Mouse (Mus musculus) heart, embryonic 12.5 days (tissue): ENCODE data around the gene Lenep. TPM values are rescaled to one million over a fixed set of nuclear protein-coding genes. Genes with fewer than 3 reads are reported as not detected.

ENCODE experiments used
- ATAC-seq: fragments of 200-750 bp; cut with Nextera tagmentation; 2 replicates; pipeline ENCODE4 v1.8.0; 2017; ENCODE audit warnings: moderate TSS enrichment, moderate library complexity; ENCODE audit not compliant: insufficient number of reproducible peaks, low FRiP score
- H3K27ac ChIP-seq: fragments of 300-500 bp; sonication (generic); 2 replicates; pipeline ENCODE4 v1.5.1; 2016; ENCODE audit warnings: mild to moderate bottlenecking, moderate library complexity; ENCODE audit not compliant: poor library complexity, severe bottlenecking
- H3K27me3 ChIP-seq: fragments of 300-500 bp; sonication (generic); replicated peaks from 2 replicates; pipeline ENCODE4 v1.6.1; 2016; ENCODE audit warnings: mild to moderate bottlenecking, moderate library complexity
- H3K36me3 ChIP-seq: fragments of 300-500 bp; sonication (generic); 2 replicates; pipeline ENCODE4 v1.6.1; 2016; ENCODE audit warnings: mild to moderate bottlenecking, moderate library complexity
- H3K4me1 ChIP-seq: fragments of 300-500 bp; sonication (generic); replicated peaks from 2 replicates; pipeline ENCODE4 v1.6.1; 2016; ENCODE audit warnings: mild to moderate bottlenecking
- H3K4me2 ChIP-seq: fragments of 300-500 bp; sonication (generic); 2 replicates; pipeline ENCODE4 v1.6.1; 2016; ENCODE audit warnings: mild to moderate bottlenecking, moderate library complexity
- H3K4me3 ChIP-seq: fragments of 300-500 bp; sonication (generic); 2 replicates; pipeline ENCODE4 v1.5.1; 2016; ENCODE audit warnings: mild to moderate bottlenecking
- H3K9ac ChIP-seq: fragments of 300-500 bp; sonication (generic); 2 replicates; pipeline ENCODE4 v1.6.1; 2016; ENCODE audit warnings: mild to moderate bottlenecking, moderate library complexity
- H3K9me3 ChIP-seq: fragments of 300-500 bp; sonication (generic); replicated peaks from 2 replicates; pipeline ENCODE4 v1.6.1; 2016; ENCODE audit warnings: mild to moderate bottlenecking, moderate library complexity
- WGBS: fragments of 180-500 bp; shearing (Covaris S2); methylation state at CpG from one replicate; pipeline ENCODE4 v1.1.7; 2016; 5-methylcytosine and 5-hydroxymethylcytosine counted together
- polyA plus RNA-seq: library from polyadenylated mRNA; unstranded; fragments of >200 nt; fragmentation: Nextera tagmentation; extraction: Ambion mirVana; gene quantifications from 2 replicates; pipeline ENCODE4 v1.2.1, GENCODE M21; 2016

The Lenep gene
- polyA plus RNA-seq, 1 experiment from 2014 or later = not detected

DNA sequence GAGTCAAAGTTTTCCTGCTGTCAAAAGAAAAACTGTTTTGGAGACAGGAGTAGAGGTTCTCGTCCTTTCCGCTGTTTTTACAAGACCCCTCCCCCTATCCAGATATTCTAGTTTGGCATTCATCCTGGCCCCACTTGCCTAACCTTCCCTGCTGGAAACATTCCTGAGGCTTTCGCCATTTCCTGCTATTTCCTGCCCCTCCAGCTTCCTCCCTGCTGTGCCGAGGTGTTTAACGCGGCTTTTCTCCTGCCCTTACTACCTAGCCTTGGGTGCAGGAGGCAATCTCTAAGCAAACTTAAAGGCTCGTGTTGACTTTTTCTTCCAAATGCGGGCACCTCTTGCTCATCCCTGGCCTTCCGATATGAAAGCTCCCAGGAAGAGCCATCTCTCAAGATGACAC lies 17.0 kb upstream of the Lenep start:
- no peak for ATAC-seq
- peaks cover 44% of the 10 kb centered on the region for H3K4me1 ChIP-seq
- peak overlapping the region; percentile 70 for H3K9ac ChIP-seq
- H3K9me3 ChIP-seq = 0 out of 2 replicates have a peak, but pooled peaks cover 3% of the 10 kb centered on the region
- H3K27ac ChIP-seq = peak overlapping the region; percentile 96
- H3K36me3 ChIP-seq = peaks cover 34% of the 10 kb centered on the region
- H3K4me3 ChIP-seq = peak overlapping the region; percentile 62
- H3K27me3 ChIP-seq = no peaks in the 10 kb centered on the region
- under 1% methylated on average over 9 of the region's 9 CpGs for WGBS
- H3K4me2 ChIP-seq = peak overlapping the region; percentile 78

DNA sequence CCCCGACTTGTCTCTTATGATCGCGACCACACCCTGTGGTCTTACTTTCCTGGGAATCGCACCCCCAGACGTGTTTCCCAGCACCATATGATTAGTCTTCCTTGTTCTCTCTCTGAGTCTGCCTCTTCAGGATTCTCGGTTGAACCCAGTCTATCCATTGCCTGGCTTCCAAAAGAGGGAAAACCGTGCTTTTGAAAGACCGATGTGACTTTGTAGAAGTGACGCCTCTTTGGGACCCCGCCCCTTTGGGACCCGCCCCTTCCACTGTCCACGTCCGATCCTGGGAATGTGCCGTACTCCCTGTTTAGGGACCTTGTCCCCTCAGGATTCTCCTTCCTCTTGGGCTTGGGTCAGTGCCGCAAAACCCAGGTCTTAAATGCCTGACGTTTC lies 16.3 kb upstream of the Lenep start:
- H3K36me3 ChIP-seq = peaks cover 34% of the 10 kb centered on the region
- WGBS = under 1% methylated on average over 16 of the region's 16 CpGs
- peak; percentile 27 for ATAC-seq
- H3K9me3 ChIP-seq = 0 out of 2 replicates have a peak, but pooled peaks cover 4% of the 10 kb centered on the region
- peak overlapping the region; percentile 62 for H3K4me3 ChIP-seq
- H3K9ac ChIP-seq = peak overlapping the region; percentile 70
- peak overlapping the region; percentile 78 for H3K4me2 ChIP-seq
- H3K27ac ChIP-seq = peak overlapping the region; percentile 96
- no peaks in the 10 kb centered on the region for H3K27me3 ChIP-seq
- peaks cover 43% of the 10 kb centered on the region for H3K4me1 ChIP-seq

DNA sequence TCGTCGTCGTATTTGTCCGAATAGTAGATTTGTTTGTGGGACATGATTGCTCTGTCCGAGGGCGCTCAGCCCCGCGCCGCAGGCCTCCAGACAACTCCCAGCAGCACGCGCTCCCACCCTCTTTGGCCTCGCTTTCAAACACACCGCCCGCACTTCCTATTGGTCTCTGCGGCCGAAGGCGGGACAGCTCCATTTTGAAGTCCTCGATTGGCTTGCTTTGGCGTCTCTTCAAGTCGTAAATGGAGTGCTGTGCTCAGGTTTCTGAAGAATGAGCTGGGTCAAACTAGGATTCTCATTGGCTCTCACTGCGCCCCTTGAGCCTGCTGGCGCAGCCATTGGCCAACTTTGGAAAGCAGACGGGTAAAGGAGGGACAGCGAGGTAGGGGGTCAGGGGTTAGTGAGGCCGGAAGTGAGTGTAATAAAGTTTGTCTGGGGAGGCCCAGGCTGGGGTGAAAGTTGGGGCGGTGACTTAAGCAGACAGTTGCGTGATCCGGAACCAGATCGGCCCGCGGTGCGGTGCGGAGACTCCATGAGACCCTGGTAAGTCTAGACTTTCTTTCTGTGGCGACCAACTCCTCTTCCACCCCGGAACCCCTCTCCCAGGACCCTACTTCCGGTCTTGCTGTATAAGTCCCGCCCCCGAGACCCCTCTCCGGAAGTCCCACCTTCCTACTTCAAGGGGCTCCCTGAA lies 15.7 kb upstream of the Lenep start, which contains the start of the genes Cks1b and Shc1:
Gene Cks1b, minus strand, starts transcription at position 214 of the 691 bp plus-strand sequence.
Gene Shc1, plus strand, starts transcription at position 274 of the 691 bp plus-strand sequence.
- Histone ChIP-seq H3K4me2 (peak within 1 kb of the TSS; percentile 78), H3K36me3 (peaks cover 32% of the 10 kb centered on the region), H3K4me3 (peak within 1 kb of the TSS; percentile 62), H3K4me1 (peaks cover 41% of the 10 kb centered on the region), H3K27ac (peak within 1 kb of the TSS; percentile 96), H3K9me3 (0 out of 2 replicates have a peak, but pooled peaks cover 4% of the 10 kb centered on the region), H3K9ac (peak within 1 kb of the TSS; percentile 74), H3K27me3 (no peaks in the 10 kb centered on the region)
- WGBS = under 1% methylated on average over 39 of the region's 39 CpGs
- peak; percentile 90 for ATAC-seq

DNA sequence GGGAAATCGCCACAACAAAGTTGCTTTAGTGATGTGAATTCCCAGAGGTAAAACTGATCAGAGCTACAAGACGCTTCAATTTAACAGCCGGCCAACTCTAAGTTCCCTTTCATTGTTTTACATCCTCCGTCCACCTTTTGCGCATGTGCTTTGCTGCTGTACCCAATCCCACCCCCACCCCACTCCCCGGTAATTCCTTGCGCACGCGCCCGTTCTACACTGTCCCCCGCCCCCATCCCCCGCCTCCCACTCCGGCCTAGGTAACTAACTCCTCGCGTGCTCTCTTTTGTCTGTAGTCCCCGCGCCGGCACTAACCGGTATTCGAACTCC lies 15.2 kb upstream of the Lenep start:
- Histone ChIP-seq H3K4me3 (peak overlapping the region; percentile 62), H3K36me3 (peaks cover 33% of the 10 kb centered on the region), H3K9ac (peak overlapping the region; percentile 74), H3K27ac (peak overlapping the region; percentile 87), H3K4me1 (peaks cover 36% of the 10 kb centered on the region), H3K4me2 (peak overlapping the region; percentile 76), H3K9me3 (0 out of 2 replicates have a peak, but pooled peaks cover 4% of the 10 kb centered on the region), H3K27me3 (no peaks in the 10 kb centered on the region)
- WGBS = under 1% methylated on average over 20 of the region's 20 CpGs
- ATAC-seq = peak; percentile 37

DNA sequence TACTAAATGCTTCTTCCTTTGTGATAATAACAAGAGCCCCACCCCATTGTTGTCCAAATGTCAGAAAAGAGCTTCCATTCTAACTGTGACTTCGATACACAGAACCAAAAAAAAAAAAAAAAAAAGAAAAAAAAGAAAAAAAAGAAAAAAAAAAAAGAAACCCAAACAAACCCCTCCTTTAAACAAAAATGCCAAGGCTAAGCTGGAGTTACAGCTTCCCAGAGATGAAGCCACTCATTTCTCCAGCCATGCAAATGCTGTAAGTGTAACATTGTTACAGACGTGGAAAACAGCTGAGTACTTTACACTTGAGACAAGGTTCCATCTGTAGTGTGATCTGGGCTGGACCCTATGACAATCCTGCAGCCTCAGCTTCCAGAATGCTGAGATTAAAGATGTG lies 14.5 kb upstream of the Lenep start:
- H3K27ac ChIP-seq = peak overlapping the region; percentile 87
- H3K9me3 ChIP-seq = 0 out of 2 replicates have a peak, but pooled peaks cover 4% of the 10 kb centered on the region
- 34% methylated on average over 2 of the region's 2 CpGs for WGBS
- H3K36me3 ChIP-seq = peaks cover 33% of the 10 kb centered on the region
- ATAC-seq = no peak
- peak overlapping the region; percentile 62 for H3K4me3 ChIP-seq
- peaks cover 29% of the 10 kb centered on the region for H3K4me1 ChIP-seq
- H3K4me2 ChIP-seq = peak overlapping the region; percentile 76
- H3K27me3 ChIP-seq = no peaks in the 10 kb centered on the region
- H3K9ac ChIP-seq = peak overlapping the region; percentile 74

DNA sequence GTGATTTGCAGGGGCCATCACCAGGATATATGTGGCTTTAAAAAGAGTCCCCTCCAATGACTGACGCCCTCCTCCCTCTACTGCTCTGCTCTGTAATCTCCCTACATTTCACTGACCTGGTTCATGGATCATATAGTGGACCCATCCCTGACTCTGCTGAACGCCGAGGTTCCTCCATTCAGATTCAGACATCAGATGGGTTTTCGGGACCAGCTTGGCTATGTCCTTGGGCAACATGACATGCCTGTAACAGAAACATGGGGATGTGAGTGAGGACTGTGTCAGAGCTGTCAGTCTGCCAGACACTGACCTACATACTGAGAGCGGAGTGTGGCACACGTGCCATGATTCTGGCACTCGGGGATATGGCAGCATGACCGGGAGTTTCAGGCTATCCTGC lies 13.6 kb upstream of the Lenep start:
- peaks cover 21% of the 10 kb centered on the region for H3K4me1 ChIP-seq
- 0 out of 2 replicates have a peak, but pooled peaks cover 4% of the 10 kb centered on the region for H3K9me3 ChIP-seq
- H3K27ac ChIP-seq = no peak overlapping the region
- 97% methylated on average over 8 of the region's 8 CpGs for WGBS
- no peak overlapping the region; the same call in 1 of the 2 replicates for H3K9ac ChIP-seq
- H3K27me3 ChIP-seq = no peaks in the 10 kb centered on the region
- peaks cover 33% of the 10 kb centered on the region for H3K36me3 ChIP-seq
- peak overlapping the region; percentile 50; the same call in 1 of the 2 replicates for H3K4me2 ChIP-seq
- no peak for ATAC-seq
- H3K4me3 ChIP-seq = no peak overlapping the region

DNA sequence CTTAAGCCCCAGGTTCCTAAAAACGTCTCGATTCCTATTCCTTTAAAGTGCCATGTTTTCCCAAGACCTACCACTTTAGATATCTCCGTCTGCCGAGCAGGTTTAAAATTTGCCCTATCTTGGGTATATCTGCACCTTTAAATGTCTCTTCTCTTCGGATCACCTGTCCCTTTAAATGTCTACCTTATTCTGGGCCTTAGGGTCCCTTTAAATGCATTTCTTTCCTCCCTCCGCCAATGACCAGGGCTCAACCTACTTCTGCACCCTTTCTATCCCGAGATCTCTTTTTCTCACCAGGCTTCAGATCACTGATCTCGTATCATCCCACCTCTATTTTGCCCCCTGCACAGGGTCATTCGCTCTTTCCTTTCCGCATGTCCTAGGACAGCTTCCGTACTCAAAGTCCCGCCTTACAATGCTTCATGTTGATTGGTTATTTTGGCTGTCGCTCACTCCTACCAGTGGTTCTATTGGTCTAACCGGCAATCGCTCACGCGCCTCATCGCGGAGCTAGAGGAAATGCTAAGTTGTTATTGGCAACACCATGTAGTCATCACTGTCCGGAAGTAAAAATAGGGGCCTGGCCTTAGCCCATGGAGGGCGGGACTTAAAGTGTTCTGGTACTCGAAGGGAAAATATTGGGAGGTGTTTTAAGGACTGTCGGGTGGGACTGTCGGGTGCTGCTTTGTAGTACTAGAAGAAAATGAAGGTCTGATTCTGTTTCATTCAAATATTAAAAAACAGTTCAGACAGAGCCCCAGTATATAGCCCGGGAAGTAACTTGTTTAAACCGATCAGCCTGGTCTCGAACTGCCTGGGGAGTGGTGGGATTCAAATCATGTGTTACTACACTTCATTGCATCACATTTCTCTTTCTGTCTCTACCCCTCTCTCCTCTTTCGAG lies 9.1 kb upstream of the Lenep start, which contains the start of gene Flad1:
Gene Flad1, minus strand, starts transcription at position 381 of the 904 bp plus-strand sequence.
- peak; percentile 99 for ATAC-seq
- Histone ChIP-seq H3K4me2 (peak within 1 kb of the TSS; percentile 75), H3K4me3 (peak within 1 kb of the TSS; percentile 65), H3K27me3 (no peaks in the 10 kb centered on the region), H3K9me3 (0 out of 2 replicates have a peak, but pooled peaks cover 4% of the 10 kb centered on the region), H3K27ac (peak within 1 kb of the TSS; percentile 40; the same call in 1 of the 2 replicates), H3K36me3 (peaks cover 54% of the 10 kb centered on the region), H3K9ac (peak within 1 kb of the TSS; percentile 68), H3K4me1 (peaks cover 16% of the 10 kb centered on the region)
- 5% methylated on average over 28 of the region's 28 CpGs for WGBS

DNA sequence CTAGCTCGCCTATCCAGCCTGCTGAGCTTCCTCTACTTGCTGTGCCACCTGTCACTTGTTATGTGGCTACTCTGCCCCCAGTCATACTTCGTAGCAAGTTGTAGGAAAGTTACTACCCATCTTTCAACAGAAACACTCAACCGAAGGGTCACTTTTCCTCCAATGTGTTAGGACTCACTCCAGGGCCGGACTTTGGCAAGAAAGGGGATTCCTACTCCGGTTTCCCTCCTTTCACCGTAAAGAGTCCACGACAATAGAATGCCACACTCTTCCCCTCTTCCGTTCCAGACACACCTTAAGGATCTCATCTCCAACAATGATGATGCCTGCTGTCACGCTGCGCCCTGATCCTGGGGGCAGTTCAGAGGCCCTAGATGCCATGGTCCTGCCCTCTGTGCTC lies 8.3 kb upstream of the Lenep start:
- Histone ChIP-seq H3K9me3 (0 out of 2 replicates have a peak, but pooled peaks cover 4% of the 10 kb centered on the region), H3K36me3 (peaks cover 47% of the 10 kb centered on the region), H3K9ac (peak overlapping the region; percentile 68), H3K4me1 (peaks cover 11% of the 10 kb centered on the region), H3K4me2 (peak overlapping the region; percentile 75), H3K27me3 (no peaks in the 10 kb centered on the region), H3K27ac (no peak overlapping the region), H3K4me3 (peak overlapping the region; percentile 65)
- 79% methylated on average over 10 of the region's 10 CpGs for WGBS
- ATAC-seq = no peak

DNA sequence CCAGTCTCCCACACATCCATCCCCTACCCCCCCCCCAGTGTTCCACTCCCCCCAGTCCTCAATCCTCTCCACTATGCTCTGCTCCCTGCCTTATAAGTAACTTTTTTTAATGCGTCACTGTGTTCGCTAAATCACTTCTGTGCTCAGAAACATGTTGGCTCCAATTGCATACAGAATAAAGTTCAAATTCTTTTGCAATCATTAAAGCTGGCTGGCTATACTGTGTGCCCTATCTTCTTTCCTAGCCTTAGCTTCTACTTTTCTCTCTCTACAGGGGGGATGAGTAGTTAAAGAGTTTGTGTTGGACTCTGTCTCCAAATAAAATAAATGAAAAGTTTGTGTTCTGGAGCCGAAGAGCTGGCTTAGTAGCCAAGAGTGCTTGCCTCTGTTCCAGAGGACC lies 7.1 kb upstream of the Lenep start:
- ATAC-seq = no peak
- Histone ChIP-seq H3K27me3 (no peaks in the 10 kb centered on the region), H3K4me1 (peaks cover 11% of the 10 kb centered on the region), H3K27ac (no peak overlapping the region), H3K9ac (no peak overlapping the region), H3K4me3 (no peak overlapping the region), H3K9me3 (0 out of 2 replicates have a peak, but pooled peaks cover 2% of the 10 kb centered on the region), H3K4me2 (no peak overlapping the region), H3K36me3 (peaks cover 41% of the 10 kb centered on the region)
- 89% methylated on average over 3 of the region's 3 CpGs for WGBS

DNA sequence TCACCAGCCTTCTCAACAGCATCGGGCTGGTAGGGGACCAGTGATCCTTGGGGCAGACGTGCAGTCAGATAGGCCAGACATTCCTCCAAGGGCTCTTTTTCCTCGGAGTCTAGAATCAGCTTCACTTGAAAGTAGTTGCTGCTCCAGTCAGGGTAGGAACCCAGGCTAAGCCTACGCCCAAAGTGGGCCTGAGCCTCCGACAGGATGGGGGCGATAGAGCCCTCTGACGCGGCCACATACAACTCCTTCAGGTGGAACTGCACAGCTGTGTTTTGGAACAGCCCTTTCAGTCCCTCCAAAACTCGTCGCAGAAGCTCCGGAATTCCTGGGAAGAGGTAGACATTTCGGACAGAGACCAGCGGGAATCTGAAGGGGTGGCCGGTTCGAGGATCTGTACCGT lies 5.9 kb upstream of the Lenep start:
- WGBS = 52% methylated on average over 16 of the region's 16 CpGs
- no peaks in the 10 kb centered on the region for H3K9me3 ChIP-seq
- H3K9ac ChIP-seq = no peak overlapping the region
- no peak for ATAC-seq
- no peak overlapping the region for H3K27ac ChIP-seq
- H3K4me2 ChIP-seq = peak overlapping the region; percentile 11; the same call in 1 of the 2 replicates
- no peaks in the 10 kb centered on the region for H3K27me3 ChIP-seq
- H3K4me3 ChIP-seq = no peak overlapping the region
- peaks cover 40% of the 10 kb centered on the region for H3K36me3 ChIP-seq
- peaks cover 11% of the 10 kb centered on the region for H3K4me1 ChIP-seq

DNA sequence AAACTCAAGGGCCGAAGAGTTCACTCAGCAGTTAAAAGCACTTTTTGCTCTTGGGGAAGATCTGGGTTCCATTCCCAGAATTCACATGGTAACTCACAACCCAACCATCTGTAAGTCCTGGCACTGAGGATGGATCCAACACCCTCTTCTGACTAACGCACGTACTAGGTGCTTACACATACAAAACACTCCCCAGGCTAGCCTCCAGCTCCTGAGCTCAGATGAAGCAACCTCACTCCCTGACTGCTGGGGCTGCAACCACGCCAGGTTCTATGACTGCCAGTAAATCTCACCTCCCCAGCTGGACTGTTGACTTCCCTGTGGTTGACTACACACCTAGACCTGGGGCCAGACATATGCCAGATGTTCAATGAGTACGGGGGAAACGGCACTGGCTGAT lies 4.3 kb upstream of the Lenep start:
- Histone ChIP-seq H3K27me3 (no peaks in the 10 kb centered on the region), H3K4me2 (no peak overlapping the region), H3K4me3 (no peak overlapping the region), H3K9ac (no peak overlapping the region), H3K27ac (no peak overlapping the region), H3K36me3 (peaks cover 51% of the 10 kb centered on the region), H3K9me3 (no peaks in the 10 kb centered on the region), H3K4me1 (peaks cover 11% of the 10 kb centered on the region)
- 89% methylated on average over 6 of the region's 6 CpGs for WGBS
- no peak for ATAC-seq
